Mouse (Mus musculus) adrenal gland, postnatal 25 days (tissue): ENCODE data around the gene Arhgap6. TPM values are rescaled to one million over a fixed set of nuclear protein-coding genes. Genes with fewer than 3 reads are reported as not detected.

Source experiments
- DNase-seq: peaks from one replicate; pipeline ENCODE4 v3.0.0; 2021; ENCODE audit warnings: mixed read lengths
- total RNA-seq: library from RNA; stranded (reverse); gene quantifications from 2 replicates; pipeline ENCODE4 v1.2.3, GENCODE M21; 2021

Arhgap6 gene
- total RNA-seq, 1 experiment from 2014 or later = 1.5 TPM

DNA sequence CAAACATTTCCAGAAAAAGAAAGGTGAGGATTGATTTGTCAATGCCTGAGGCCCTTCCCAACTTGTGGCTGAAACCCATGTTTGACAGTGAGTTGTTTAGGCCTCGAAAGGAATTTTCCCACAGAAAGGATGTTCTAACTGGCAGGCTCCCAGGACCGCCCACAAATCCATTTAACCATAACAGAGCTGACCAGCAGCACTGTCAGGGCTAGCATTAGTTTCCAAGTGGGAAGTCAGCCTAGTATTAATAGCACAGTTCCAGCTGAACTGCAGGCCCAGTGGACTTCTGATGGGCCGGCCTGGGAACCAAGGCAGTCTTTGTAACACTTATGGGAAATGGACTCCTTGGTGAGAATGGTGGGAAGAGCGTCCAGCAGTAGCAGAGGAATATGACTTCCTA, 317.8 kb downstream of the Arhgap6 start:
- no peak for DNase-seq

DNA sequence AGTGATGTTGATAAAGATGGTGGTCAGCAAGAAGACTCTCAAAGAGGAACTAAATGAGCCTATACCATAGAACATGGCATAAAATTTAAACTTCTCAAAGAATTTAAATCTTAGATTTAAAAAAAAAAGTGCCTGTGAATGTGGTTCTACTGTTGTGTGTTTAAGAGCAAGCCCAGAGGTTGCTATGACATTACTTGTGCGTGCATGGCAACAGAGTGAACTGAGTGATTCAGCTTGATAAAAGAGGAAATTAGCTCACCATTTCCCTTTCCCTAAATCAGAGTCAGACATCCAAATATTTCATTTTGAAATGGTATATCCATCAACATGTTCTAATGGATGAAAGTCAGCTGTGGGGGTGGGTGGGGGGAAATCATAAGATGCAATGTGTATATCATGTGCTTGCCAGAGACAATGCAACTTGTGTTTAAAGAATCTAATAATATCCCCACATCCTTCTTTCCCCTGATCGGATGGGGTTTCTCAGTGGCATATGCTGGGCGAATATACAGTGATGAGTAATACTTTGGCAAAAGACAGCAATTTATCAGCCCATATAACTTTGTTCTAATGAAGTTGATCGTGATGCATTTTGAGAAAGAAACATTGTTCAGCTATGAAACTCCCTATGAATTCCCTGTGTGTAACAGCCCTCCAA, 328.3 kb downstream of the Arhgap6 start:
- DNase-seq = no peak

DNA sequence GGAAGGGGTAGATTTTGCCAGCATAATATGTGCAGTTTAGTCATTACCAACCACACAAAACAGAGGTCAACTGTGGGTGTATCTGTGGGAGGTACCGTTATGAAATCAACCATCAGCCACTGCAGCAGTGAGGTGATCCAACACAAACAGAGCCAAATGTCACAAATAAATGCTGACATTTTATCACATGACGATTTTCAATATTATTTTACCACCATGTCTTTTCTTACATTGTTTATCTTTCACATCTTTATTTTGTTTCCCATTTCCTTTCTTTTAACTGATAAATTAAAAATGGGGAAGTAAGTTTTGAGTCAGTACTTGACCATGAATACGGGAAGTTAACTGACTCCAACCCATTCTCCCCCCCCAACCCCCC, 328.9 kb downstream of the Arhgap6 start:
- no peak for DNase-seq

DNA sequence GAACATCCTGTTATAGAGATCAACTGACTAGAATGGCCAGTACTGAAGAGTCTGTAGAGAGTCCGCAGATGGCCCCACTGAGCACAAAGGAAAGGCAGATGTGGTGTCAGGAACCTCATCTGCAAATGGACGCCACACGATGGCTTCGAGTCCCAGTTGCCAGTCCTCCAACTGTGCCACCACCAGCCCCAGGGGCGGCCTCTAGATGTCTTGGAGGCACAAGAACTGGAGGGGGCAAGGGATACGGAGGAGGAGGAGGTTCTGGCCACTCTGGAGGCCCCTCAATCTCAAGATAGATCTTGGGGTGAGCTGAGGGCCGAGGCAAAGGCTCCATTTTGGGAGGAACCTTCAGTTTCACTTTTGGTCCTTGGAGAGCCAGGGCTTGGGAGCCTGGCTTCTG, 344.9 kb downstream of the Arhgap6 start:
- no peak for DNase-seq

DNA sequence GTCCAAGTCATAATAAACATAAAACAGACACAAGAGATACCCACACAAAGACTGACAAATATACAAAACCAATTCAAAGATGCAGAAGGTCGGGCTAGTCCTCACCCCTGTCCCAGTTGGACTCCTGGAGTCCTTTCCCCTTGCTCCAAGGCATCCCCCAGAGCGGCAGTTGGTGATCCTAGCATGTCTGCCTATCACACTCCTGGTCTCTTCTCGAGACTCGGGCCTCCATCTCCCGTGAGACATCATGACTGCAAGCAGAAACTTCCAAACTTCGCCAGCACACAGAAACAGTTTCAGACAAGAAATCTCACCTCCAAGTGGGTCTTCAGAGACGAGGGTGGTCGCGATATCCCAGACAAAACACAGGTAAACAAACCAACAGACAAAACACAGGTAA, 345.6 kb downstream of the Arhgap6 start:
- DNase-seq = no peak

DNA sequence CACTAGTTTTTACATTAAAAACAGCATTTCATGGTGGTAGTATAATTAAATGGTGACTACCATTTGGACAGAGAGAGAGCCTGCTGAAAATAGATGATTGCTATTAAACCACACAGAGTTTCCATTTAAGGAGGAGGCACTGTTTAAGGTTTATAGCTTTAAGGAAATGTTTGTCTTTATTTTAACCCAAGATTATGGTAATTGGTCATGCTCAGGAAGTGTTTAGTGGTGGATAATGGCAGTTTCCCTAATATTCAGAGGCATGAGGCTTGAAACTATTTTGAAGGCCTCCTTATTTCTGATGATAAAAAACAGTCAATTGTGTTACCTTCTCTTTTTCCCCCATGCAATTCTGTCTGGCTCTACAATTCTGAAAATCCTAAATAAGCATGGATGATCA, 358.9 kb downstream of the Arhgap6 start:
- DNase-seq = no peak

DNA sequence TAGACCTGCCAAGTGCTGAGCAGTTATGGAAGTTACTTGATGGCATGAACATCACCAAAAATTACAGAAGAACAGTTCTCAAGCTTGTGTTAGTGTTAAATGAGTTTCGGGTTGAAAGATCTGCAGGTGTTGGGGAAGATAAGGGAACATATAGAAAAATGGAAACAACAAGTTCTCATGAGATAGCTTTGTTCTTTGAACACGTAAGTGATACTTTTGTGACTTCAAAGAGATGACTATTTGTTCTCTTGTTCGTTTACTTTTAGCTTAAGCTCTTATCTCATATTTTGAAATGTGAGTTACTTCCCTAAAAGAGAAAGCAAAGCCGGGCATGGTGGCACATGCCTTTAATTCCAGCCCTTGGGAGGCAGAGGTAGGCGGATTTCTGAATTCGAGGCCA, 363.5 kb downstream of the Arhgap6 start:
- no peak for DNase-seq

DNA sequence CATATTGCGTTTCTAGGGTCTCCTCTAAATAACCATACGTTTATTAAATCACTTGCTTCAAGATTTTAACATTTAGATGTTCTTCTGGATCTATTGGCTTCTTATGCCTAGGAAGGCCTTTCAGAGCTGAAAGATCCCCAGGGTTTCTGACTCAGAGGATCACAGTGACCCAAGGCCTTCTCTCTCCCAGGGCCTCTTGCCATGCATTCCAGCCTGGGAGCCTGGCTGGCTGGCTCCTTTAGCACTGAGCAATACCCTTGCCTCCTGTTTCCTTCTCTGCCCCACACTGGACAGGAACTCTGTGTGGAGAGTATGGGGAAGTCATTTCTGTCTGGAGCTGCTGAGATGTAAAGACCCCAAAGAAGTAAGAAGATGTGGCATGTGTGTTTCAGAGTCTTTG, 376.1 kb downstream of the Arhgap6 start:
- DNase-seq = no peak

DNA sequence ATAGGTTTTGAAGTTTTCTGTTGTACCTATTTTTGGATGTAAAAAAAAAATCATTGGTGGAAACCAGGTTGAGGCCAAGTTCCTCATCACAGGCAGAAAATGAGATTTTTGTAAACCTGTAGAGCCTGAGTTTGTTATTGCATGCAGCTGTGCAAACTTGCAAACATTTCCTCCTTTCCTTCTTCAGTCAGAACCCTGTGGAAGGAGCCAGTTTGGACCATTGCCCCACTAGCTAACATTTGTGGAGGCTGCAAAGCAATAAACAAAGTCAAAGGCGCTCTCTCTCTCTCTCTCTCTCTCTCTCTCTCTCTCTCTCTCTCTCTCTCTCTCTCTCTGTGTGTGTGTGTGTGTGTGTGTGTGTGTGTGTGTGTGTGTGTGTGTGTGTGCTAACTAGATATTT, 378.9 kb downstream of the Arhgap6 start:
- no peak for DNase-seq

DNA sequence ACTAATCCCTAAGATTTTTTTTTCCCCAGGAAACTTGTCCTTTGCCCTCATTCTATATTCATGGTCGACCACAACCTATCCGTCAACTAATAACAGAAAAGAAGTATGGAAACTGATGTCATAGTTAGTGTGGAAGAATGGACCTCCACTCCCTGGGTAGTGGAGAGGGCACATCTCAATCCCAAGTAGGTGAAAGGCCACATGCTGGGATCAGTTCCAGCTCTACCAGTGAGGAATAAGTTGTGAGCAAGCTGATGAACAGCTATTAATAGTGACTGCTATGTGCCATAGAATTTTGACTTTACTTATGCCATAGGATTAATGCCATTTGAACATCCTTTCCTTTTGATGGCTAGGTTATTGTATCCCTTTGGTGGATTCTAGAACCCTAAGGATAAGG, 383.7 kb downstream of the Arhgap6 start:
- peak; percentile 1 for DNase-seq

DNA sequence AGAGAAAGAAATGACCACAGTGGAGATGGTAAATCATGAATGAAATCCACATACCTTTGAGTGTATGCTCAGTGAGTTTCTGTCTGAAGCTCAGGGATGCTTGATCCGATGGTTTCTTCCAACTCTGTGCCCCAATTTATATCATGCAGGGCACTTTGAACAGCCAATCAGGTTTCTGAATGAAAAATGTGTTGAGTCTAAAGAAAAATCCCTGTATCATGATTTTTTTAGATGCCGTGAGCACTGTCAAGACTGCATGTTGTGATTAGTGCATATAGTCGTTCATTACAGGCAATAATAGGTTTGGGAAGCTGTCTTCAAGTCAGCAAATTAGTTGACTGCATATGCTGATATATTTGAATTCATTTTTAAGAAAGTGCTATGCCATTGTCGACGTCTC, 392.2 kb downstream of the Arhgap6 start, which contains the start of gene Amelx:
Amelx (minus strand) TSS at position 101 of the 400 bp plus-strand sequence.
- no peak for DNase-seq

DNA sequence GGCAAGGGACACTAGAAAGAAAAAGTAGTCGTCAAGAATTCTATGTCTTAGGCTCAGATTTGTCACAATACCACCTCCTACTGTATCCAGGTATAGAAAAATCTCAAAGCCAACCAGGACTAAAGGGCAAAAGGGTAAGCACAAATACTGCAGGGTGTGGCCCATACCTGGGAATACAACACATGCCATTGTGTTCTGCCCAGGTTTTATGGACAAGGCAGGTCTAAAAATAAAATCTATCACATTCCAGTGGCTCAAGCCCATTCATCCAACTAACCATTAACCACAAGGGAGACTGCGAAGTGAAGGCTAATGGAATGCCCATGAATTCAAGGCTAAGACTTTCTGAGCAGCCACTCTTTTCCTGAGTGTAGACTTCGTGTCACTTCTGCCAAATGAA, 415.1 kb downstream of the Arhgap6 start:
- no peak for DNase-seq

DNA sequence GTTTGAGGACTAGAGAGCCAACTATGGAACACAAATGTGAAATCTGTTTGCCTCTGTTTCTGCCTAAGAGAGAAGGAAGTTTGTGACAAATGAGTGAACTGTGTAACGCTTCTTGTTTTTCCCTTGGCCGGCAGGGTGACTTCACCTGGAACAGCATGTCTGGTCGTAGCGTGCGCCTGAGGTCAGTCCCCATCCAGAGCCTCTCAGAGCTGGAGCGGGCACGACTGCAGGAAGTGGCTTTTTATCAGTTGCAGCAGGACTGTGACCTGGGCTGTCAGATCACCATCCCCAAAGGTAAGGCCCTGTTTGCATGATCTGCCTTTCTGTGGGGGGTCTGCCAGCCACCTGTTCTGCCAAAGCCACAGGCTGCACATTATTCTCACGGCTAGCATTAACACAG, 425.2 kb downstream of the Arhgap6 start:
- DNase-seq = no peak

DNA sequence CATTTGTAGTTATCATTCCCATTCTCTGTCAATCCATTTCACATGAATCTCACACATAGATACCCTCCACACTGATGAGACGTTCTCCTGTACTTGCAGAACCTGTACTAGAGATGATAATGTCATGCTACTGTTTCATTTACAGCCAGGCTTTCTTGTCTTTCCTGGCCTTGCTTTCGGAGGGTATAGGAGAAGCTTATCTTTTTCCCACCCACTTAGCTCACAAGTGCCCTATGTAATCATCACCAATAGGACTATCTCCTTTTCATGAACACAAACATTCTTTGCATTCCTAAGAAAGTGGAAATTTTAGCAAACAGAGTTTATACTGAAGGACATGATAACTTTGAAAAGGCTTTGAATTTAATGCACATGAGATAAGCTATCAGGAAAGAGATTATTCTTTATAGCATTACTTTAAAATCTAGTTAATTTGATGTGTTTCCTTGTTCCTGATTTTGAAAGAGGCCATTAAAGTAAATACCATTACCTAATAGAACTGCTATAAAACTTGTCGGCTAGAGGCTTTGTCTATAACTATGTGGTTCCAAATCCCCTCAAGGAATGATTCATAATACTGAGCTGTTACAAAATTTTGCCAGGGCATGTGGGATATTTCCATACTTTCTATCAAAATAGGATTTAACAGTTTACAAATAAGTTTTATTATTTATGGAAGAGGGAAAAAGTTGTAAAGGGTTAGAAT, 427.6 kb downstream of the Arhgap6 start:
- DNase-seq = no peak

DNA sequence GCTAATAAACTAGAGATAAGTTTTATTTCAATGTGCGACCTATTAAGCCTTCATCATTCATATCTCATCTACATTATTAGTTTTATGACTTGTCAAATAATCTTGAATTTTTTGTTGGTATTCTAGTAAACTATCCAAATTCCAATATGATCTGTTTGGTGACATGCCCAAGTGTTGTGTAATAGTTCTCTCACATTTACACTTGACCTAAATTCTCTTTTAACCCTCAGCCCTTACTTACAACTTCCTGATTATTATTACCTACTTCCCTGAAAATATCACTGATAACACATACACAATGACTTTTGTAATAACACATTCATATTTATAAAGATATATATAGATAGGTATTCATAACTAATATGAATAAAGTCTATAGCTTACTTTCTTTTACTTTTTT, 461.0 kb downstream of the Arhgap6 start:
- no peak for DNase-seq

DNA sequence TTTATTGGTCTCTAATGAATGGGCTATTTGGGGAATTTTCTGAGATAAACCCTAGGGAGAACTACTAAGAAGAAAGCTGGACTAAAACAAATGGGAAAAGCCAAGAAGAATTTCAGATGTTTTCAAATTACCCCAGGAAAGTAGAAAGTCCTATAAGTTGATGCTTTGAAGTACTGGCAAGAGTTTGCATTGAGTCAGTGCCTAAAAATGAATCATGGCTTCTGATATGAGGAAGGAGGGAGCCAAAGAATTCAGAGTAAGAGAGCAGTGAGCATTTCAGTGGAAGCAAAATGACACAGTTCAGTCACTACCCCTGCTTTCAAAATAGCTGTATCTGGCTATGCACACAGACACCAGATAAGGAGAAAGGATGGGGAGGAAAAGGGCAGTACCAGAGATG, 461.8 kb downstream of the Arhgap6 start:
- no peak for DNase-seq

DNA sequence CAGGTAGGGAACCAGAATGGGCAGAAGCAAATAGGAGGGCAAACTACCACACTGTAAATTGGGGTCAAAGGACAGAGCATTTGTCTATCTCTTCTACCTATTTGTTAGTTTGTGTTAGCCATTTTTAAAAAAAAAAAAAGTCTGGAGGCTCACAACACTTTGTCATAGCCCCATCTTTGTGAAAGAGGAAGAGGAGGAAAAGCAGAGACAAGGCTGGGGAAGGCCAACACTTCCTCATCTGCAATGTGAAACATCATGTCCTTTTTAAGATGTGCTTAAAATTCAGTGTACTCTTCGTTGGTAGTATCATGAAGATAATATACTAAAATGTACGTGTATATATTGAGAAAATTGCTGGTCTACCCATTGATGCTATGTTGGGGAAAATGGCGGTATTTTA, 466.1 kb downstream of the Arhgap6 start:
- DNase-seq = no peak

DNA sequence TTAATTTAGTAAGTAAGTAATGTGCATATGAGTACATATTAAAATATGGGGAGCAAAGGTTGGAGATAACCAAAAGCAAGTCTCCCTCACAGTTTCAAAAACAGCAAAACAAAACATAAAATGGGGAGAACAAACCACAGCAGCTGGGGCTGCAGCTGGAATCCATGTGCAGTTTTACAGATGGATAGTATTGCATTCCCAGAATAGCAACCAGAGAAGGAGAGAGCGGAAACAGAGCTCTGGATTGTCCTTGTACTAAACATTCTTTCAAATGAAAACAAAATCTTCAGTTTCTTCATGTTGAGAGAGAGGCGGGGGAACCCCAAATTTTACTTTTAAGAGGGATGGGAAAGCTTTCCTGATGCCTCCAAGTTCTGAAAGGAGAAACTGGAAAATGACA, 467.3 kb downstream of the Arhgap6 start:
- no peak for DNase-seq

DNA sequence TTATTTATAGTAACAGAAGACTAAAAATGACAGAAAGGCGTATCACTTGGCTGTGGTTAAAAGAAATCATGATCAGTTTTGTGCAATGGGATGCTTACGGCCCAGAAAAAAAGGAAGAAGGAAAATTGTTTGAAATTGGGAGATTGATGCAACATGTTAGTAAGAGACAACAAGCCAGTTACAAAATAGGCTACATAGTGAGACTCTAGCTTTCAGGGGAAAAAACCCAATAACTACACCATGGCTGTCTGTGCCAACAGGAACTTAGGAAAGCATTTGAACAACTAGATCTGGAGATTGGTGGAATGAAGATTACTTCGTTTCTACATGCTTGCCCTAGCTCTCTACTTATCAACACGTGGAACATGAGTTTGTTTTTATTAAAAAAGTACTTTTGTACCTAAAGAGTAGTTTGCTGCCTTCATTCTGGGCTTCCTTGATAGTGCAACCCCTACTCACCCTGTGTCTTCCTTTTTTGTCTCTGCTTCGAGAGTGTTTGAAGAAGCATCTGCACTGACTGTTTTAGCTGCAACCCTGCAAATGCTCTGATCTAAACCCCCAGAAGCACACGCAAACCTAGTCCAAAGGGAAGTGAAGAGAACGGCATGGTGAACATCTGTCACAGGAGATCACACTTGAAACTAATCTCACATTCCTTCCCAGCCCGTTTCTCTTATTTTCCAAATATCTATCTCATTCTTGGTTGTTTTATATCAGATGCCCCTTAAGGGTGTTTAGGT, 468.7 kb downstream of the Arhgap6 start:
- DNase-seq = no peak

DNA sequence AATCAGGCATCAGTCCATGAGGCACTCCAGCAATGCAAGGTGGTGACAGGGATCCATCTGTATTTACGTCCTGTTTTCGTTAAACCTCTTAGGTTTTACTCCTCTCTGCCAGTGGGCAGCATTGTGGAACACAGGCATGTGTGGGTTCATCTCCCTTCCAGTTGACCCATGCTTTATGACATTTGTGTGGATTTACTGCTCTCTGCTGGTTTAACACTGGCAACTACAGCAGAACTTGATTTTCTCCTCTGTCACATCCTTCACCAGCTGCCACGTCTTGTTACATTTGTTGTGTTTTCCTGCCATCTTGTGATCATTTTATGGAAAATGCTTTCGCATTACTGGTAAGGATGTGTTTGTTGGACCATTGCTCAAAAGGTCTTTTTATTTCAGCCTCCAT, 504.7 kb downstream of the Arhgap6 start:
- DNase-seq = no peak

DNA sequence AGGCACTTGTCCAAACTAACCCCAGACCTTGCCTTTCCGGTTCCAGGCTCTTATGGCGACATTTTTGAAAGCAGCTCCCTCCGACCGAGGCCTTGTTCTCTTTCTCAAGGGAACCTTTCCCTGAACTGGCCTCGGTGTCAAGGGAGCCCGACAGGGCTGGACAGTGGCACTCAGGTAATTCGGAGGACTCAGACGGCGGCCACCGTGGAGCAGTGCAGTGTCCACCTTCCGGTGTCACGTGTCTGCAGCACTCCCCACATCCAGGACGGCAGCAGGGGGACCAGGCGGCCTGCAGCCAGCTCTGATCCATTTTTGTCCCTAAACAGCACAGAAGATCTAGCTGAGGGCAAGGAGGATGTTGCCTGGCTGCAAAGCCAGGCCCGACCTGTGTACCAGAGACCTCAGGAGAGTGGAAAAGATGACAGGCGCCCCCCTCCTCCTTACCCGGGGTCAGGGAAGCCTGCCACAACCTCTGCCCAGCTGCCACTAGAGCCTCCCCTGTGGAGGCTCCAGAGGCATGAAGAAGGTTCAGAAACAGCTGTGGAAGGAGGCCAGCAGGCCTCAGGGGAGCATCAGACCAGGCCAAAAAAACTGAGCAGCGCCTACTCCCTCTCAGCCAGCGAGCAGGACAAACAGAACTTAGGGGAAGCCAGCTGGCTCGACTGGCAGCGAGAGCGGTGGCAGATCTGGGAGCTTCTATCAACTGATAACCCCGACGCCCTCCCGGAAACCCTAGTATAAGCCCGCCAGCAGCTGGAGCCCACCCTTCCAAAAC, 507.6 kb downstream of the Arhgap6 start:
- peak; percentile 5 for DNase-seq

DNA sequence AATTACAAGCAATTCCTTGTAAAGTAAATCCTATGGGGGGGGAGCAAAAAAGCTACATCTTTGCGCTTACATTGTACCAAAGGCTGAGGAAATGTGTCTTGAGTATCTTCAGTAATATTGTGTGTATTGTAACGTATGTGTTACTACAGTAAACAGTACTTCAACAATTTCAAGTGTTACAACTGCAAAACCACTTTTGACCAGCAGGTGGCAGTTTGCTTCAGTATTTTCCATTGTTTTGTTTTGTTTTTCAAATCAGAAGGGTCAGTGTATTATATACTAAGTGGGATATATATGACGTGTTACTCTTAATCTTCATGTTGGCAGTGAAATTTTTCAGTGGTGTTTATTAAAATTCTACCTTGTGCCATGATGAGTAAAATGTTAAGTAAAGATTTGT, 509.0 kb downstream of the Arhgap6 start:
- no peak for DNase-seq

DNA sequence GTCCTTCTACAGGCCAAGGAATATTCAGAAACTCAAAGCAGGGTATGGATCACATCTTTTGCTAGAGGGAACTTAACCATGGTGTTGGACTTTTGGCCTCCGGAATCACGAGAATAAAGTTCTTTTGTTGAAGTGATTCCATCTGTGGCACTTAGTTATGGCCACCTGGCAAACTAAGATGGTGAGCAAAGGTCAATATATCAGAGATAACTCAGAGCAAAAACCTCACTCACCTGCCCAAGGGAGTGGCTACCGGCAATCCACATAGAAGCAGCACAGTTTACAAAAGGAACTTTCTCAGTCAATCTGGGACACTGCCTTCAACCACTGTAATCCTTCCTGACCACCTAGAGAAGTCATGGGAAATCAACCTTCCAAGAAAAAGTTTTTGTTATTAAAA, 513.7 kb downstream of the Arhgap6 start:
- DNase-seq = no peak
